ENCODE assay signal across 21 mouse cellular contexts in genomic region chr10:119735011-119735992, GRCm38 (mm10).
DNase-seq lines count a peak whose midpoint lies in the region; ATAC-seq and TF ChIP-seq lines count a peak whose summit lies in the region.
"Had no signal": no experiment of that assay in that cellular context is flagged by ENCODE, and none has a peak within 500 bp of the region (broad histone marks: within the 10 kb centered on the region; RNA-seq: fewer than 3 reads in every experiment).

No protein-coding gene starts in this region.

- H3K4me3 ChIP-seq in heart, embryonic 10.5 days: peak overlapping the region; percentile 3; the same call in 1 of the 2 replicates
- H3K4me3 ChIP-seq in hindbrain, postnatal 0 days (ENCODE audit: low read length): no peak overlapping the region
- H3K4me3 ChIP-seq in hindbrain, embryonic 10.5 days: no peak overlapping the region
- no peak overlapping the region for H3K4me3 ChIP-seq in forebrain, postnatal 0 days (ENCODE audit: low read depth, low read length)
- H3K4me3 ChIP-seq: intestine, embryonic 15.5 days; kidney, embryonic 15.5 days; limb, embryonic 12.5 days; liver, embryonic 12.5 days; megakaryocyte, embryonic 14.5 days; neural tube, embryonic 15.5 days; stomach, embryonic 15.5 days had no signal

- no peak for DNase-seq in heart, embryonic 10.5 days (ENCODE audit: low spot score)
- DNase-seq in heart, adult 11 months: no peak
- DNase-seq in hindbrain, postnatal 0 days (ENCODE audit: low spot score): no peak
- no peak for DNase-seq in hindbrain, embryonic 10.5 days (ENCODE audit: low spot score)
- peak; percentile 65 for DNase-seq in brain, adult 2 months (ENCODE audit: low read depth, low spot score)
- no peak for DNase-seq in forebrain, postnatal 0 days
- DNase-seq in frontal cortex, postnatal 36 days (ENCODE audit: low spot score in 2 of 2): no peak
- DNase-seq: adrenal gland, adult 2 months; B cell, adult 2 months; cerebellum, postnatal 36 days; kidney, postnatal 4 days; lung, adult 2 months; thymus, adult 2 months had no signal

- TF ChIP-seq CTCF in hindbrain, postnatal 0 days (IDR thresholded peaks at IDR 0.05; ENCODE audit: low read depth): no peak
- no peak for TF ChIP-seq CTCF in forebrain, postnatal 0 days (IDR thresholded peaks at IDR 0.05; ENCODE audit: low read depth)

- no peaks in the 10 kb centered on the region for H3K27me3 ChIP-seq in heart, embryonic 10.5 days (ENCODE audit: insufficient read depth, poor library complexity, severe bottlenecking)
- no peaks in the 10 kb centered on the region for H3K27me3 ChIP-seq in hindbrain, postnatal 0 days (ENCODE audit: insufficient read depth, low read length)
- H3K27me3 ChIP-seq in hindbrain, embryonic 10.5 days (ENCODE audit: insufficient read depth, poor library complexity, severe bottlenecking): no peaks in the 10 kb centered on the region
- H3K27me3 ChIP-seq in forebrain, postnatal 0 days (ENCODE audit: insufficient read depth, low read length): no peaks in the 10 kb centered on the region
- H3K27me3 ChIP-seq: intestine, embryonic 15.5 days; kidney, embryonic 15.5 days; limb, embryonic 12.5 days; liver, embryonic 12.5 days; megakaryocyte, embryonic 14.5 days; neural tube, embryonic 15.5 days; stomach, embryonic 15.5 days had no signal

- peak overlapping the region; percentile 11; the same call in 1 of the 2 replicates for H3K27ac ChIP-seq in heart, embryonic 10.5 days
- H3K27ac ChIP-seq in hindbrain, postnatal 0 days: no peak overlapping the region
- H3K27ac ChIP-seq in hindbrain, embryonic 10.5 days: no peak overlapping the region
- H3K27ac ChIP-seq in forebrain, postnatal 0 days (ENCODE audit: low read depth, low read length): 0 out of 2 replicates have a peak overlapping the region, but pooled peaks have one; percentile 22
- H3K27ac ChIP-seq: intestine, embryonic 15.5 days; kidney, embryonic 15.5 days; limb, embryonic 12.5 days; liver, embryonic 12.5 days; neural tube, embryonic 15.5 days; stomach, embryonic 15.5 days had no signal

- H3K9me3 ChIP-seq in heart, embryonic 10.5 days: no peaks in the 10 kb centered on the region
- H3K9me3 ChIP-seq in hindbrain, postnatal 0 days (ENCODE audit: low read length): no peaks in the 10 kb centered on the region
- no peaks in the 10 kb centered on the region for H3K9me3 ChIP-seq in hindbrain, embryonic 10.5 days
- H3K9me3 ChIP-seq in forebrain, postnatal 0 days (ENCODE audit: low read length): no peaks in the 10 kb centered on the region
- H3K9me3 ChIP-seq: intestine, embryonic 15.5 days; kidney, embryonic 15.5 days; limb, embryonic 12.5 days; liver, embryonic 12.5 days; neural tube, embryonic 15.5 days; stomach, embryonic 15.5 days had no signal

- ATAC-seq in hindbrain, postnatal 0 days: peak; percentile 66
- peak; percentile 84 for ATAC-seq in forebrain, postnatal 0 days
- ATAC-seq: intestine, embryonic 15.5 days; liver, embryonic 12.5 days; midbrain, embryonic 16.5 days had no signal

- H3K36me3 ChIP-seq in heart, embryonic 10.5 days: no peaks in the 10 kb centered on the region
- no peaks in the 10 kb centered on the region for H3K36me3 ChIP-seq in hindbrain, postnatal 0 days (ENCODE audit: insufficient read depth, low read length)
- H3K36me3 ChIP-seq in hindbrain, embryonic 10.5 days: no peaks in the 10 kb centered on the region
- no peaks in the 10 kb centered on the region for H3K36me3 ChIP-seq in forebrain, postnatal 0 days (ENCODE audit: insufficient read depth)
- H3K36me3 ChIP-seq: intestine, embryonic 15.5 days; kidney, embryonic 15.5 days; limb, embryonic 12.5 days; liver, embryonic 12.5 days; neural tube, embryonic 15.5 days; stomach, embryonic 15.5 days had no signal

- H3K4me1 ChIP-seq in heart, embryonic 10.5 days: peaks cover 43% of the 10 kb centered on the region
- H3K4me1 ChIP-seq in hindbrain, postnatal 0 days (ENCODE audit: insufficient read depth, low read length): no peaks in the 10 kb centered on the region
- peaks cover 14% of the 10 kb centered on the region; the same call in 1 of the 2 replicates for H3K4me1 ChIP-seq in hindbrain, embryonic 10.5 days (replicated peaks)
- H3K4me1 ChIP-seq in forebrain, postnatal 0 days (ENCODE audit: insufficient read depth): no peaks in the 10 kb centered on the region
- H3K4me1 ChIP-seq: intestine, embryonic 15.5 days; liver, embryonic 12.5 days; megakaryocyte, embryonic 14.5 days; stomach, embryonic 15.5 days had no signal

- WGBS in heart, embryonic 10.5 days: 67% methylated on average over 19 of the region's 19 CpGs
- WGBS in hindbrain, postnatal 0 days: 49% methylated on average over 19 of the region's 19 CpGs
- WGBS in hindbrain, embryonic 10.5 days: 85% methylated on average over 19 of the region's 19 CpGs
- WGBS in forebrain, postnatal 0 days: 41% methylated on average over 19 of the region's 19 CpGs

- H3K4me2 ChIP-seq in hindbrain, postnatal 0 days (ENCODE audit: low read depth, low read length): no peak overlapping the region
- H3K4me2 ChIP-seq in forebrain, postnatal 0 days (ENCODE audit: low read depth): no peak overlapping the region
- H3K4me2 ChIP-seq: intestine, embryonic 15.5 days; kidney, embryonic 15.5 days; limb, embryonic 12.5 days; liver, embryonic 12.5 days; neural tube, embryonic 15.5 days; stomach, embryonic 15.5 days had no signal

- H3K9ac ChIP-seq in hindbrain, postnatal 0 days (replicated peaks; ENCODE audit: low read length): no peak overlapping the region
- H3K9ac ChIP-seq in forebrain, postnatal 0 days: no peak overlapping the region
- H3K9ac ChIP-seq: intestine, embryonic 15.5 days; kidney, embryonic 15.5 days; limb, embryonic 12.5 days; liver, embryonic 12.5 days; neural tube, embryonic 15.5 days; stomach, embryonic 15.5 days had no signal

Comparison
In these comparisons a context has a peak if more than half of its experiments do, and no peak if none do; other contexts are left out.
1. H3K27ac ChIP-seq: peak in heart, embryonic 10.5 days (single experiment) and forebrain, postnatal 0 days (single experiment); none in hindbrain, postnatal 0 days (single experiment) and hindbrain, embryonic 10.5 days (single experiment).